Mouse (Mus musculus) kidney, adult 8-10 months (tissue): ENCODE data around the gene Pyroxd1.
A peak's percentile ranks its signal among the peaks of the same experiment; 100 is the strongest.

Experiments used
- DNase-seq, 2 experiments: peaks; one replicate each; pipeline ENCODE4 v3.0.0; 2022

The Pyroxd1 gene

GRCm38 (mm10) chr6:142377081-142377480 is 31.6 kb downstream of the Pyroxd1 start:
- DNase-seq, result no peak

DNA sequence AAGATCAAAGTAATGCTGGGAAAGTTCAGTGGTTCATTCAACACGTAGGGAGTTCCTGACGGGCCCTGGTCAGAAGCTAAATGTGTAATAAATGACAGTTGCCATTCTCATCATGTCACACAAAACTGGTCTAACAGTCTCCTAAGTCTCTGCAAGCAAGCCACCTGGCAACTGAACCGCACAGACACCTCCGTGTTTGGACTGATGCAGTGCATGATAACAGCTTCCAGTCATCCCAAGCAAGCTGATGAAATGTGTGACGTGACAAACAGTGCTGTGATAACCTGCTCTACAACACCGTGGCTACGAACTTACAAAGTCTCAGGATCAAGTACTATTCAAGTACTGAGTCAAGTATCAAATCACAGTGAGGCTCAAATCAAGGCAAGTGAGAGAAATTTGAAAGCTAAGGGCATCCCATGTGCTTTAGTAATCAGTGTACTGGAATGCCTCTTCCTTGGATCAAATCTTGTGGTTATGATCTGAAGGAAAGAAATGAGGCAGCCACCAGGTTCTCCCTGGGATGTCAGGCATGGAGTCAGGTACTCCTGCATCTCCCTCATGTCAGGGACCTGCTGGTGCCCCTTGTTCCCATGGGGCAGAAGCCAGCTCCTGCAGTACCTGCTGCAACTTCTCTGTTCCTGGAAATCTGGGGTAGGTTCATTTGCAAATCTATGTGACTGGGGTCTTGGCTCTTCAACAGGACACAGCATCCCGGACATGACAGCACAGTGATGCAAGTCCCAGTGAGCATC is 33.3 kb downstream of the Pyroxd1 start:
- no peak for DNase-seq

GRCm38 (mm10) chr6:142379961-142380360 is 34.5 kb downstream of the Pyroxd1 start:
- no peak for DNase-seq

- no peak for DNase-seq
Measured at GRCm38 (mm10) chr6:142381615-142382014, 36.2 kb downstream of the Pyroxd1 start.

GRCm38 (mm10) chr6:142384521-142384920 is 39.1 kb downstream of the Pyroxd1 start:
- DNase-seq, result no peak

DNA sequence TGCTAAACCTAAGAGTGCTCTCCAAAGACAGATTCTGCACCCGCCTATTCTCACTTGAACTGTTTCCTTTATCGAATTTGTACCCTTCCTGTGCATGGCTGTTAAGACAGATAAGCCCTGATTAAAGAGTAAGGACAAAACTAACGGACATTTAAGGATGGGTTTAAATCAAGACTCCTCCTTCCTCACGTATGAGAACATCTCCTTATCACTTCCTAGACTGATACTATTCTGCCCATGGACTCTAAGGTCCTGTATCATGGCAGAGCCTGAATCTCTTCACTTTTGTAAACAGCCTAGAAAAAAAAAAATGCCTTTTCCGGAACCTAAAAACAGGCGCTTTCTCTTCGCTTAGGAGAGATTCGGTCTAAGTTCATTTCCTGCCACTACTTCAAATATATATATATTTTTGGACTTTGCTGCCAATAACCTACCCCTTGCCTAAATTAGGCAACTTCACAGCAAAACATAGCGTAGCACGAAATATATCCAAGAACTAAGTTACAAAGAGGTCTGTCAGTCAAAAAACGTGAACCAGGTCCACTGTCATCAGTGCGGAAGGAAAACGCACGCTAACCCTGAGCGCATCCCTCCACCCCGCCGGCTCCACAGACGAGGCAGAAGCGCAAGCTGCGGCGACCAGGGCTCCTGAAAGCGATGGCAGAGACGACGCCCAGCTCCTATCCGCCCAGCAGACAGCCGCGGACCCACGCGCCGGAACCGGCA is 41.0 kb downstream of the Pyroxd1 start:
- DNase-seq, result no peak

- DNase-seq, result peak; percentile 96 to 97
Measured at GRCm38 (mm10) chr6:142387011-142387754, 41.7 kb downstream of the Pyroxd1 start, which contains the start of the genes Recql and Golt1b. TSS of gene Recql (minus strand) at chr6:142387087. TSS of gene Golt1b (plus strand) at chr6:142387221.

DNA sequence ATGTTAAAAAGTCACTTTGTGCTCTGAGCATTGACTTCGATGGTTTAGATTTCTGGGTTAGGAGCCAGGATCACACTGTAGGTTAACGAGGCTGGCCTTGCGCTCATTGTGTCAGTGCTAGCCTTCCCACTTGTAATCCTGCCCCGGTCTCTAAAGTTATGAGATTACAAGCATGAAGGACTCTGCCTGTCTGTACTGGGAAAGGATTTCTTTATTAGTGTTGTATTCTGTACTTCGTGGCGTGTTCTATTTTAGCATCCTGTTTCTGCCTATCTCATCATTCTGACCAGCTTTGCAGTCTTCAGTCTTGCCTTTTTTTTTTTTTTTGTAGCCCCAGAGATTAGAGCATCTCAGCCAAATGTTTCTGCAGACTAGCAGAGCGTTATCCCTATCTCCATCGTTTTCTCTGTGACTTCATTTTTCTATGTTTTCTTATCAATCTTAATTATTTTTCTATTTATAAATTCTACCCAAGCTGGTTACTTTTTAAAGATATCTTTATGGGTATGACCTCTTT is 42.4 kb downstream of the Pyroxd1 start:
- no peak for DNase-seq

- DNase-seq, result no peak
Measured at GRCm38 (mm10) chr6:142389101-142389500, 43.6 kb downstream of the Pyroxd1 start.

DNA sequence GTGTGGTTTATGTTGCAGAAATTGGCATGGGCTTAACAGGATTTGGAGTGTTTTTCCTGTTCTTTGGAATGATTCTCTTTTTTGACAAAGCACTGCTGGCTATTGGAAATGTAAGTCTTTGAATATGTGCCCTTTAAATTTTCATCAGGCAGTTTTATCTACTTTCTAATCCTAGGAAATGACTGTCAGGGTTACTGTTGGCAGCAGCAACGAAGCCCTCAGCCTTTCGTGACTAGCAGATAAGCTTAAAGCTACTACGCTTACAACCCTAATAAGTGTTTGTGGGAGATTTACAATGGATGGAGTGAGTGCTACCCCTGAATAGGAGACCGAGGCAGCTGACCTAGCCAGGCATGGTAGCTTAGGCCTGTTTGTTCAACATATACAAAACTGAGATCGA is 46.9 kb downstream of the Pyroxd1 start:
- DNase-seq, result no peak

DNA sequence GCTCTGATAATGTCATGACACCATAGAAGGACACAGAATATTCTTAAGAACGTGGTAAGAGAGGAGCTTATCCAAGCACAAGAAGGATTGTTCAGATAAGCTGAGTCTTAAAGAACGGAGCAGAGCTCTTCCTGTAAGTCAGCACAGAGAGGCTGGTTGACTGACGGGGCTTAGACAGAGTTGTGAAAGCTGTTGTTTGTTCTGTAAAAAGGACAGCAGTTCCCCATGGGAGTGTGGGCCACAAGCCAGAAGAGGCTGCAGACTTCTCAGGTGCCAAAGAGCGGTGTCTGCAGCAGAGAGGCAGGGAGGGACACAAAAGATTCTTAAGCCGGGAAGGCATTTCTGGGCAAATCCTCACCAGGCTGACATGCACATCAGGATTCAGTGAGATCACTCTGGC is 49.2 kb downstream of the Pyroxd1 start:
- no peak for DNase-seq

- no peak for DNase-seq
Measured at GRCm38 (mm10) chr6:142395756-142396155, 50.3 kb downstream of the Pyroxd1 start.

DNA sequence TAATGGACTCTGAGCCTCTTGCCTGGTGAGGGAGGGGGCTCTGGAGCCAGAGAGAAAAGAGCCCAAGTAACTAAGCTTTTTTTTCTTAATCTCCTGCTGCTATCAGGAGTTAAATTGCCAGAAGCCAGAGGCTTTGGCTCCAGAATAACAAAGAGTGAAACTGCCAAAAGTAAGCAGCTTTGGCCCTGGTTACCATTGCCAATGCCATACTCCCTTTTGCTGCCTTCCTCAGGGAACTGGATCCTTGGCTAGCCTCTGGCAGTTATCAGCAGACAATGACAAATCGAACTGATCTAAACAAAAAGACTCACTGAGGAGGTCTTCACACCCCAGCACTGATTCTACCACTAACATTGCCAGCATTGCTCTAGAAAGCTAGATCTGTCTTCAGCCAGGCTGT is 65.7 kb downstream of the Pyroxd1 start:
- no peak for DNase-seq
